Mouse (Mus musculus): ENCODE measurements around the gene Aldh1b1.

Gene Aldh1b1

DNA sequence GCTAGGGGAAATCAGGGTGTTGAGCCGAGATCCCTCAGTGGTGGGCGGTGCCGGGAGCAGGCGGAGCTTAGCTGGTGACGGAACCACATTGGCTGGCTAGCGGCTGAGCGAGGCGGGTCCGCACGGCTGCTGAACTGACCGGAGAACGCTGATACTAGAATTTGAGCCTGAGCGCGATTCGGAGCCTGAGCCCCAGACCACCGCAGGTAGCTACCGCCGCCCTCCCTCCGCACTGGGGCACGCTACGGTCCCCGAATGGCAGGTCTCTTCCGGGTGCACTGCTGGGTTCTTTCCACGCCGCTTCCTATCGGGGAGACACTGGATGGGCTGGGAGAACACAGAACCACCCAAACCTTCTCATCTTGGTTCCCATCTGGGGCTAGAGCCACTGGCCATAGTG, at the start of gene Aldh1b1:
Aldh1b1 (plus strand) TSS at position 59 of the 400 bp plus-strand sequence.
- DNase-seq (ENCODE audit: low spot score in 2 of 2) = peak; percentile 77 to 81

DNA sequence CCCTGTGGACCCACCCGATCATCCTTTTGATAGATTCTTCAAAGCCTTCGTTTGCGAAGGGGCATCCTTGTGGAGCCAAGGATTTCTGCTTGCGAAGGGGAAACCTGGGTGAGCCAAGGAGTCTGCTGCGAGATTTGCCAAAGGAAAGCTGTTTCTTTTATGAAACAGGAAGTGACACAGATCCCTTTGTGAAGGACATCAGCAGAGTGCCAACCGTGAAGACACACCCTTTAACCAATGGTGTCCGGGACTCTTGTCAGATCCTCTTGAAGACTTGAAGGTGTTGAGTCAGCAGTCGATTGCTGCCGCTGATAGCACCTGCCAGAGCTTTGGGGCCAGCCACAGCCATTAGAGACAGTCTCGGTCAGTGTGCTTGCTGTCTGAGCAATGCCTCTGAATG, 49.4 kb upstream of the Aldh1b1 start:
- DNase-seq (ENCODE audit: low spot score in 2 of 2) = no peak

DNA sequence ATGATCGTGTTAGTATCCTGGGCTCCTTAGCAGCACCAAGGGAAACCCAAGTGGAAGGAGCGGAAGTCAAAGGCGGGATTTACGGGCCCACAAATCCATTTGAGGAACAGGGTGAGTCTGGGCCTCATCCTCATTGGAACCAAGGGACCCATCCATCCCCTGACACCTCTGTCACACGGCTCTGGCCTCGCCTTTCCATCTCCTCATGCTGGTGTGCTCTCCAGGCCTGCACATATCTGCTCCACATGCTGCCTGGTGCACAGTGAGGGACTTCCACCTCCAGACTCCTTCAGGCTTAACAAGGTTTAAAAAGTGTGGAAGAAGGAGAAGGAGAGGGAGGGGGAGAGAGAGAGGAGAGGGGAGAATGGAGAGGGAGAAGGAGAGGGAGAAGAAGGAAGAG, 48.3 kb upstream of the Aldh1b1 start:
- no peak for DNase-seq (ENCODE audit: low spot score in 2 of 2)

DNA sequence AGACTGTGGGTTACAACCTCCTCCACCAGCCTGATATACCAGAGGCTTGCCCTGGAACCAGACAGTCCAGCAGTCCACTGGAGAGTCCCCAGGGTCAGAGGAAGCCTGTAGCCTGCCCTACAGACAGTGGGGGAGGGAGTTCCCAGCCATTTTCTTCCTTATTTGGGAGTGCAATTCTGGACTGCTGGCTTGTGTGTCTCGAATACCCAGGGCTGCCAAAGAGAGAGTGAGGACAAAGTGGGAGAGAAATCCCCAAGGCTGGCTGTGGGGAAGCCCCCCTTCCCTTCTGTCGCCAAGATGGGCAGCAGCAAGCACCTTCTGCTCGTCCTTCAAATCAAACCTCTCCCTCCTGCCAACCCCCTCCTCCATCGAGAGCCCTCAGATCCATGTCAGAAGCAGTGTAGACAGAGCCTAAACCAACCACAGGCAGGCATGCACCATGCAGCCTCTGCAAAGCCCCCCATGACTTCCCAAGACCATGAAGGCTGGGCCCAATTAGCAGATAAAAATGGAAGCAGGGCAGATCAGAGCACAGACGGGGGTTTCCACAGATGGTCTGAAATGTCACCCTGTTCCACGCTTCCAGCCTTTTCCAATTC, 45.5 kb upstream of the Aldh1b1 start:
- DNase-seq (ENCODE audit: low spot score in 2 of 2) = peak in 1 of 2 experiments; percentile 5

DNA sequence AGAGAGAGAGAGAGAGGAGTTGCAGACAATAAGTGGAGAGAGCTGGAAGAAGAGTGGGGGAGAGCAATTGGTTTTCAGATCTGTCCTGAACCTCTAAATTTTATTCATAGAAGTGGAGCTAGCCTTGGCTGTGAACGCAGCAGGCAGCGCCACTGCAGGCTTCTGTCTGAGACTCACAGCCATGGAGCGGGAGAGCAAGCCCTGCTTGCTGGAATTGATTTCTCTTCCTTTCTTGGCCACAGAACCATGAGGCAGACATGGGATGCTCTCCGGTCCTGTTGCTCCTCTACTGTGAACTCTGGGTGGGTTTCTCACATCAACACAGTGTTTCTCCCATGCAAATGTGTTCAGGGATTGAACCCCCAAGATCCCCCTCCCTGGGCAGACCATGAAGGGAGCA, 44.7 kb upstream of the Aldh1b1 start:
- DNase-seq (ENCODE audit: low spot score in 2 of 2) = no peak

DNA sequence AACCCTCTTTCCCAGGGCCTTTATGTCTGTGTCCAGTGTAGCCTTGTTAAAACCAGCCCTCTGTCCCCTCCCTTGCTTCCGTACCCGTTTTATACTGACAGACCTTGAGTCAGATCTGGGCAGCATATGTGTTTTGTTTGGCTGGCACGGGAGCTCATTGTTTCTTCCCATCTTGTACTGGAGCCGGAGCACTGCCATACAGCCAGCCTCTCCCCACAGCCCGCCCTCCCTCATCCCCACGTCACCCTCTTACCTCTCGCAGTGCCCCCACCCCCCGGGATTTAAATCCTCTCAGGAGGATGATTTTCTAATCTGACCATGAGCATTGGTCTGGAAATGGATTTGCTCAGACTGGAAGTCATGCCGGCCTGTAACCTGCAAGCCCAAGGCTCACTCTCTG, 43.7 kb upstream of the Aldh1b1 start:
- no peak for DNase-seq (ENCODE audit: low spot score in 2 of 2)

DNA sequence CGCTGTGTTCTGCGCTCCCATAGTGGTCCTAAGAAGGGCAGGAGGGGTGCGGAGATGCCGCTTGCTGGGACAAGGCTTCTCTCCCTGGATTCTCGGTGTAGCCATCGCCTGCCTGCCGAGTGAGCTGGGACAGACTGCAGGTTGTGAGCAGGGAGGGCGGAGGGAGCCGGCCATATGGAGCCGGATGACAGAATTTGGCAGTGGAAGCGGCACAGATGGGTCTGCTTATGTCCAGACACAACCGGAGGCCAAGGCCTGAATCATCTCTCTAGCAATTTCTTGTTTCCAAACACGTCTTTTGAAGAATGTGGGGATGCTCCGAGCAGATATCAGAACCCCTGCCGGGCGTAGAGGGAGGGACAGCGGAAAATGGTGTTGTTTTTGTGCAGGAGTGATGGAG, 42.9 kb upstream of the Aldh1b1 start:
- no peak for DNase-seq (ENCODE audit: low spot score in 2 of 2)

DNA sequence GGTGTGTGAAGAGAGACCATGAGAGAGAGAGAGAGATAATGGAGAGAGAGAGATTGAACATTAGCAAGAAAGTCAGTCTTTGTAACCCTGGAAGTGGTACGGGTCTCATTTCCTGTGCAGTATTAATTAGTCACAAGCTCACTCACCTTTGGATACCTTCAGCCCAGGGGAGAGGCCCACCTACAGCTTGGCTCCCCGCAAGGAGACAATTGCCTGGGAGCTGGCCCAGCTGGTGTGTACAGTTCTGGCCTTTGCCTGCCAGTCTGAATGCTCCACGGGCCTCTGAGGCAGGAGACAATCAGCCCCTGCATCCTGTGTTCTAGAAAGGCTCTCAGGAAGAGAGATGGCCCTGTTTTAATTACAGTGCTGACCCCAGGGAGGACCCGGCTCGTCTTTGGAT, 40.9 kb upstream of the Aldh1b1 start:
- DNase-seq (ENCODE audit: low spot score in 2 of 2) = no peak

DNA sequence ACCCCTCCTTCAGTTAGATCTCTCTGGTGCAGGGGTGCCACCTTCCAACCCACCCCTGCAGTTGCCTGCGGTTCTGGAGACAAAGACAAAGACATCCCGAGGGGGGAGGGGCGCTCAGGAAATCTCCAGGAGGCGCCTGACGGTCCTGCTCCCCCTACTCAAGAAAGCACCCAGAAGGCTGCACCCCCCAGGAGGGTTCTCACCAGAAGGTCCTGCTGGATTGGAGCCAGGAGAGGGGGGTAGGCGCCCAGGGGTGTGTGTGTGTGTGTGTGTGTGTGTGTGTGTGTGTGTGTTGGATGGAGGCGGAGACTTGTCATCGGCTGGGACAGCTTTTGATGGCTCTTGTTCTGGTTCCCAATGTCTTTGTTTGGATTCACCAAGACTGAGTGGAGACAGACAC, 39.4 kb upstream of the Aldh1b1 start:
- DNase-seq (ENCODE audit: low spot score in 2 of 2) = no peak

DNA sequence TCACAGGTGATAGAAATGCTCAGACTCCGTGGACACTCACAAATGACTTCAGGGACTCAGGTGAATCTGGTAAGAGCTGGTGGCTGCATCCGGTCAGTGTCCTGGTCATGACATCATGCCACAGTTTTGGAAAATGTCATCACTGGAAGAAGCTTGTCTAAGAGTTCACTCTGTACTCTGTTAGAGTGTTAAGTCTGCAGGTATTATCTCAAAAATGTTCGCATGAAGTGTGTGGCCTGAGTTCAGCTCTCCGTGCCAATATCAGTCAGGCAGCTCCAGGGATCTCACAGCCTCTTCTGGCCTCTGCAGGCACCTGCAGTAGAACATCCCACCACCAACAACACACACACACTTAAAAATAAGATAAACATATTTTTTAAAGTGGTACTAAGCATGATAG, 36.2 kb upstream of the Aldh1b1 start:
- no peak for DNase-seq (ENCODE audit: low spot score in 2 of 2)

DNA sequence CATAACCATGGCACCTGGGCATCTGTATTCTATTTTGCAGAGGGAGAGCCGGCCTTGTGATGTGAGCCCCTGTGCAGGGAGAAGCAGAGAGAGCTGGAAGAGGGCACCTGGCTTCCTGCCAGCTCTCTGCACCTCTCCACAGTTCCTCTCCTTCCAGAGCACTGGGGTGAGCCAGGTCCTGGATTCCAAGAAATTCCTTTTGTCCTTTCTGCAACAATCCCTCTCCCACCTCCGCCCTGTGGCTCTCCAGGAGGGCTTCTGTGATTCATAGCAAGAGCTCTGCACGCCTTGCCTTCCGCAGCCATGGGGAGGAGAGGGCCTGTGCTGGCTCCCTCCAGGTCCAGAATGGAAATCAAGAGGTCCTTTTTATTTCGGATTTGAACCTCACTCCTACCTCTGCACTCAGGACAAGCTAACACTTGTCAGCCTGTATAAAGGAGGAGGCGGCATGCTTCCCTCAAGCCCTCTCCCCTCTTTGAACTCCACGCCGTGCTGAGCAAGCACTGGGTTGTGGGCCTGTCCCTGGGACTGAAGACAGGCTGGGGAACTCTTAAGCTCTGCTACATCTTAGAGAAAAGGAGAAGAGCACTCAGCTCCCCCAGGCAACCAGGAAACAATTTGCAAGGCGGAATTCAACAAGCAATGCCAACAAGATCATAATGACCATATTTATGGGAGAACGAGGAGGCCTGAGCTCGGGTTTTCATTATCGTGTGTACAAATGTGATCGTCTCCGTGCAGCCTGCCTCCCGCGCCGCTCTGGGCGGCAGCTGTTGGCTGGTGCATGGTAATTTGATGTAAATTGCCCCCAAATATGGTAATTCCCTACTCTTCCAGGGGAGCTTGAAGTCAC, 35.3 kb upstream of the Aldh1b1 start:
- DNase-seq (ENCODE audit: low spot score in 2 of 2) = no peak

DNA sequence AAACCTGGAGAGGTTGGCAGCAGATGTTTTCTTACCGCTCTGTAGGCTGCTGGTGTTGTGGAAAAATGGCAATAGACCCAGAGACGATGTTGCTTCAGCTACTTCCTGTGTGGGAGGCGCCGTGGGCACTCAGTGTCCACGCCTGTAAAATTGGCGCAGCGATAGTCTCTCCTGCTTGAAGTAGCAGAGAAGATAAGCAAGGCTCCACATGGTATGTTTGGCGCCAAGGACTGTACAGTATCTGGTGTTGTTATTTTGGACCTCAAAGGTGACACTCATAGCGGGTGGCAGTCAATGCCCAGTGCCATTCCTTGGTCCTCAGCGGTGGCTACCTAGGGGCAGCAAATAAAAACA, 34.7 kb upstream of the Aldh1b1 start:
- DNase-seq (ENCODE audit: low spot score in 2 of 2) = peak in 1 of 2 experiments; percentile 14

DNA sequence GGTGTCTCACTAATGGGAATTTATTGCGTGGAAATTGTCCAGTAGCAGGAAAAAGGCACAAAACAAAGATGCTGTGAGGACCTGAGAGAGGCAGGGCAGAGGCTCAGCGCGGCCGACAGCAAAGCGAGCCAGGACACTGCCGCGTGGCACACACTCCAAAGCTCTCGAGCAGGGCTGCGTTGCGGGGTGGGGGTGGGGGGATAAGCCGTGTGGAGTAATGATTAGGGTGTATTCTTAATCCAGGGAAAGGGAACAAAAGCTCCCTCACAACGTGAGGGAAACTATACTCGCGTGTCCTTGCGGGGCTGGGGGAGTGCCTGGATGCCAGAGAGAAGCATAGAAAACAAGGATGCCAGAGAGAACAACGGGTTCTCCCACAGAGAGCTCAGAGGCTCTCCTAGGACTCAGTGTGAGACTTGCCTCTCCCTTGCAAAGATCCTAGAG, 33.7 kb upstream of the Aldh1b1 start:
- DNase-seq (ENCODE audit: low spot score in 2 of 2) = no peak

DNA sequence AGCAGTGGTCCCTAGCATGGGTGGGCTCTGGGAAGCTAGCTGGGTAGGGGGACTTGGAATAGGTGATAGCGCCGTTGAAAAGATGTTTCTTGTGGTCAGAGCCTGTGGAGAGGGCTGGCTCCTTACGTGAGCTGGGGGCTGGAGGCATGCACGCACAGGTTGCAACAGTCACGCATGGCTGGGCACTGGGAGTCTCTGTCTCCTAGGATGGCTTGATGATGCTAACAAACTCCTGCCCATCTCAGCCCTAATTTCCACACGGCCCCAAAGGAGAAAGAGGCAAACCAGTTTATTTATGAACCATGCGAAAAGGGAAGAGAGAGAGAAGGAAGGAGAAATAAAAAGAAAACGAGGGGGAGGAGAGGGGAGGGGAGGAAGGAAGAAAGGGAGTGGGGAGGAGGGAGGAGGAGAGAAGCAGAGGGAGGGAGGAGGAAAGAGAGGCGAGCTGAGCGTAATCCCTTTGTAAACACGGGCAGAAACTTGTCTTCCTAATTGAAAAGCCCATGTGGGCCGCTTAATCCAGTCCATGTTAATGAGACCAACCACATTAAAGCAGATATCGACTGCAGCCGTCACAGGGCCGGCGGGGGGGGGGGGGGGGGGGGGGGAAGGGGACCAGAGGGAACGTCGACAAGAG, 33.1 kb upstream of the Aldh1b1 start:
- no peak for DNase-seq (ENCODE audit: low spot score in 2 of 2)

DNA sequence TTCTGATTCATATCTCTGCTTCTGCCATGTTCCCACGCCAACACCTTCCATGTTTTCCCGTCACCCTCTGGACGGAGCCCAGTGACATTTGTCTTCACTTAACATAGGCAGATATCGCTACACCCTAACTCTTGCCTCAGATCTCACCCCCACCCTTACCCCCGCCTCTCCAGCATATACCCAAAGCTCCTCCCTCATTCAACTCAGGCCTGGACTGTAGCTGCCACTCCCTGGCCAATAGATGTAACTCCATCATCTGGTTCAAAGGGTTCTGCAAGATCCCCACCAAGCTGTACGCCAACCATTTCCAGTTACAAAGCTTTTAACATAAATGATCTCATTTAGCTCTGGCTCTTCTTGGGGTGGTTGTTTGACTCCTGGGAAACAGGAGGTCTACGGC, 32.0 kb upstream of the Aldh1b1 start:
- no peak for DNase-seq (ENCODE audit: low spot score in 2 of 2)

DNA sequence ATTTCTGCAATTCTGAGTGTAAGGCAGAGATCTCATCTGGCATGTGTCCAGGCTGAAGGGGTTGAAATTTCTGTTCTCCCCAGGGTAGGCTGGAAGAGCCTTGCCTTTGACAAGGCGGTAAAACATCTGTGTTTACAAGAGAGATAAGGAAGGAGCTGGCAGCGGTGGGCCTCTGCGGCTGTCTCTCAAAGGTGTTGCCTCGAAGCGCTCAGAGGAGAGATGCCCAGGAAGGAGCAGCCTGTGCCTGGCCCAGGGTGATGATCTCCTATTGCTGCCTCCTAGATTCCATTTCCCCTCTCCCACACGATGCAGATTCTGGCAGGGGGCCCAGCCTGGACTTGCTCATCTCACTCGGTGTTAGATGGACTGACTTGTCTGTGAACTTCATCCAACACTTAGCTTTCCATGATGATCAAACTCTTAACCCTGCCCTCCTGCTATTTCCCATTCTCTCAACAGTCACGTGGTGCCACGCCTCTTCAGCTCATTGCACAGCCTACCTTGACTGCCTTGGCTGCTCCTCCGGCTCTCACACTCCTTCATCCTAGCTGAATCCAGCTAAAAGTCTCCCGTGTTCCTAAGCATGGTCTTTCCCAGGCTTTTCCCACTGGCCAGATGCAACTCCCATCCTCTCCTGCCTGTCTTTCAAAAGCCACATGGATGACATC, 30.8 kb upstream of the Aldh1b1 start:
- no peak for DNase-seq (ENCODE audit: low spot score in 2 of 2)

DNA sequence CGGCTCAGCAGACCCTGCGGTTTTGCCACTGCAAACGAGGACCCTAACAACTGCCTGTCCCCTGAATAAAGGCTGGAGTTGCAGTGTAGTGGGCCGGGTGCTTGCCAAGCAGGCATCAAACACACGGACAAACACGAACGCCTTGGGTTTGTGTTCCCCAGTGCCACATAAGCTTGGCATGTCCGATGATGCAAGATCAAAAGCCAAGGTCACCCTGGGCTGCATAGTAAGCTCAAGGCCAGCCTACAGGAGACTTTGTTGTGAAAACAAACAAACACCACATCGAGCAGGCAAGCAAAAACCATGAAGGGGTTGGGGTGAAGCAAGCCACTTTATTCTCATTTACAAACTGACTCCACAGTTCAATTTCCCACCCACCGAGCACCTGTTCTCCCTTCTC, 29.7 kb upstream of the Aldh1b1 start:
- DNase-seq (ENCODE audit: low spot score in 2 of 2) = no peak

DNA sequence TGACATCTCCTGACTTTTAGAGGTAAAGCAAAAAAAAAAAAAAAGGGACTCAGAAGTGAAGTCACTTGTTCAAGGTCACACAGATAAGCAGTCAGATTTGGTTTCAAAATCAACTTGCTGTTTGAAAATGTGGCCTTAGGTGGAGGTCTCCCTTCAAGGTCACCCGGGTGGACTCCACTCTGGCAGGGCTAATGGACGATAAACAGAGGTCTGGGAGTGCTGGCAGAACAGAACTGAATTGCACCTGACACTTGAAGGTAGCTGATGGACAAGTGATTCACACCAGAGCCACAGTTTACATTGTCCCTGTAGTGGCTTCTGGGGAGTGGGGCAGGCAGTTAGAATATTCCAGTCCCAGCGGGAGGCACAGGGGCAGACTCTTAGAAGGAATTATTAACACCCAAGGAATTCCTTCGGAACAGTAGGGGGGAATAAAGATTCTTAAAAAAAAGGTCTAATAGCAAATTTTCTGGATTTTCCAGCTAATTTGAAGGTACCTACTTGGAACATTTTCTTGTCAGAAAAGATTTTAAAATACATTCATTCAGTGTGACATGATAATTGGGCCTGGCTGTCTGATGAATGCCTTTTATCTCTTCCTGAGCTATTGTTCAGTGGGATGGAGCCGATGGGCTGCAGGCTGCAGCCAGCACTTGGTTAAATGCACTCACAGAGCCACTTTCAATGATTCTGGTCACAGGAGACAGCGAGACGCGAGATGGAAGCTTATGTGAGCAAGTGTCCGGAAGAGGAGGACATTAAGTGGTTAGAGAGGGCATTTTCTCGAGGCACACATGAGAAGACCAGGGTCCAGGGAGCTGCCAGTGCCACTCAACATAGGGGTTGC, 28.8 kb upstream of the Aldh1b1 start:
- no peak for DNase-seq (ENCODE audit: low spot score in 2 of 2)

DNA sequence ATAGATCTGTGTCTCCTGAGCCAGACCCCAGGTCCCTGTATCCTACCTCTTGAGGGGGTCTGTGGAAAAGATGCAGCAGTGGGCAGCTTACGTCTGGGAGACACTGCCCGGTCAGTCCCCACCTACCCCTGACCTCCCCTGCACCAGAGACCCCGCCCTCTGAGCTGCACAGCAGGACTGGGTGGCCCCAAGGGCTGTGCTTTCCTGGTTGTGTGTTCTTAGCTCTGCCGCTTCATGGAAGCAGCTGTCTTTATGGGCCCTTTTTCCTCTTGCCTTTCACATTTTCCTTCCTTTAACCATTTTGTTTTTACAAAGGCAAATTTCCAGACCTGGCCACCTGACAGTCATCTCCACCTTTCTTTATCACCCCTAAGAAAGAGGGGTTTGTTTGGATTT, 28.2 kb upstream of the Aldh1b1 start:
- DNase-seq (ENCODE audit: low spot score in 2 of 2) = no peak

DNA sequence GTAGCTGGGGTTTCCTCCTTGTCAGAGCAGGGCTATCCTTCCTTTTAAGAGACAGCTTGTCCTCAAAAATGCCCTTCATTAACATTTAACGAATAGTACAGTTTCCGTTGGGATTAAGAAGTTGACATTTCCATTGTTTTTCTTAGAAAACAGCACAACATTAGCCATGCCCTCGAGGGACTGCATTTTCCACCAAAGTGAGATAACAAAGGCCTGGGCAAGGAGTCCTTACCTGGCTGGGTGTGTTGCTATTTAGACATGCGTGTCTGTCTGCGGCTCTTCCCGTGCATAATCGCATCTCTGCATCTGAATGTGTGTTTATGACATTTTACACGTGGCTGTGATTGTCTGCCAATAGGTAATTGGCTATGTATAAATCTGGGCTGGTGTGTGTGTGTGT, 27.6 kb upstream of the Aldh1b1 start:
- DNase-seq (ENCODE audit: low spot score in 2 of 2) = no peak

DNA sequence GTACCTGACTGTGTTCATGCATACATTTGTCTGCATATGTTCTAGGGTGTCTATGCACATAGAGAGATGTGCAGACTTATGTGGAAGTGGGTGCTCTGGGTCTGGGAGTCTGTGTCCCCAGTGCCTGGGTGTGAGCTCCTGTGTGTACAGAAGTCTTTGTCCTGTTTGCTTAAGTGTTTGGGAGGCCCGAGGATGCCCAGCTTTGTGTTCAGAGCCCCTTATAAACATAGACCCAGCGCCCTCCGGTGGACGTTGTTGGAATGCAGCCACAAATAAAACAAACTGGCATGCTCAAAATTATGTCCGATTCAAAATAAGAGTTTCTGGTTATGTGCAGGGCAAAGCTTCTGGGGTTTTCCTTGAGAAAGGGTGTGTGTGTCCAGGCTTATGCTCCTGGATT, 27.2 kb upstream of the Aldh1b1 start:
- DNase-seq (ENCODE audit: low spot score in 2 of 2) = no peak

DNA sequence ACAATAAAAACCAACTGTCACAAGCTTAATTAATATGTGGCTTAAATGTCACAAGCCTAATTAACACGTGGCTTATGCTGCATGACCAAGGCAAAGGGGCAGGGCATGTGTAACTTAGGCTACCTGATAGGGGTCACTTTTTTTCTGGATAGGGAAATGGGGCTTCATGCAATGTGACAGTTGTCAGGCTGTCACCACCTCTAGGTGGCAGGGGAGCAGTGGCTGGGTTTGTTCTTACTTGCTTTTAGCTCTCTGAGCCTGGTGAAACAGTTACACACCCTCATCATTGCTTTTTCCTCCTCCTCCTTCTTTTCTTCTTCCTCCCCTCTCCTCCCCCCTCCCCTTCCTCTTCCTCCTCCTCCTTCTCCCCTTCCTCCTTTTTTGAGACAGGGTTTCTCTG, 15.2 kb upstream of the Aldh1b1 start:
- DNase-seq (ENCODE audit: low spot score in 2 of 2) = no peak
